Mouse (Mus musculus) cerebellum, adult 2 months (tissue): ENCODE data around the gene Osbpl10.

ENCODE experiments used
- CTCF ChIP-seq: fragments of 200-500 bp; IDR thresholded peaks from 2 replicates; pipeline ENCODE4 v1.5.1; 2011; ENCODE audit warnings: low read depth, mild to moderate bottlenecking, control low read depth, low read length, moderate library complexity, borderline replicate concordance; ENCODE audit not compliant: insufficient read depth
- POLR2A ChIP-seq: fragments of 200-500 bp; IDR thresholded peaks from 2 replicates; pipeline ENCODE4 v1.6.1; 2011; ENCODE audit warnings: low read length, control low read depth, borderline replicate concordance; ENCODE audit not compliant: insufficient read depth

- no peak for TF ChIP-seq CTCF
- TF ChIP-seq POLR2A: no peak
Observed at GRCm38 (mm10) chr9:115278641-115279040, 300.3 kb downstream of the Osbpl10 start.
